Mouse (Mus musculus) left cerebral cortex, postnatal 36 days (tissue): ENCODE data around the gene Hsd17b3. TPM values are rescaled to one million over a fixed set of nuclear protein-coding genes. Genes with fewer than 3 reads are reported as not detected.
A peak's percentile ranks its signal among the peaks of the same experiment; 100 is the strongest.
"Not testable (repeated sequence)": the region's sequence is repeated elsewhere in the genome, so short reads cannot be mapped to it uniquely, and the experiment has no call there.

Source experiments
- DNase-seq, 2 experiments: peaks; one replicate each; pipeline ENCODE4 v3.0.0; 2021 to 2022; ENCODE audit warnings: low spot score in 2 of 2, mixed read lengths in 1 of 2
- intact Hi-C: fragments of 180-260 bp; cut with DNase I; formaldehyde crosslinking; loops from one replicate; pipeline ENCODE4 v1.15.1; 2025
- total RNA-seq, 2 experiments: library from RNA; stranded (reverse); gene quantifications; 2 replicates each; pipeline ENCODE4 v1.2.3; 2021

The Hsd17b3 gene
- total RNA-seq, 2 experiments from 2014 or later: not detected

DNA sequence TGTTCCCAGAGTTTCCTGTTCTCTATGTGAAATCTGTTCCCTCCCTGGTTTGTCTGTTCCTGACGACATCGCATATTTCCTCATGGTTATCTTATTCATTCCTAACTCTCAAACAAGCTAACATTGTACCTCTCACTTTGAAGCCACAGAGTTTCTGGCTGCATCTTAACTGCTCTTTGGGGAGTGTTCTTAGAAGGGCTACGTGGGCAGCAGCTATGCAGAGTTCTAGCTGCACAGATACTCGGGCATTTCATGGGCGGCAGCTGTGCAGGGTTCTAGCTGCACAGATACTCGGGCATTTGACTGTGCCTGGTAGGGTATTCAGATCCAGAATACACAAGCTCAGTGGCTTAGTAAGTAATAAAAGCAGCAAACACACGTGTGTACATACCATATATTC lies 973 bp downstream of the Hsd17b3 start:
- intact Hi-C loops: no loop called here
- DNase-seq: no peak

- intact Hi-C loops: no loop called here
- no peak for DNase-seq
Measured at GRCm38 (mm10) chr13:64086036-64086435, 3.0 kb downstream of the Hsd17b3 start.

DNA sequence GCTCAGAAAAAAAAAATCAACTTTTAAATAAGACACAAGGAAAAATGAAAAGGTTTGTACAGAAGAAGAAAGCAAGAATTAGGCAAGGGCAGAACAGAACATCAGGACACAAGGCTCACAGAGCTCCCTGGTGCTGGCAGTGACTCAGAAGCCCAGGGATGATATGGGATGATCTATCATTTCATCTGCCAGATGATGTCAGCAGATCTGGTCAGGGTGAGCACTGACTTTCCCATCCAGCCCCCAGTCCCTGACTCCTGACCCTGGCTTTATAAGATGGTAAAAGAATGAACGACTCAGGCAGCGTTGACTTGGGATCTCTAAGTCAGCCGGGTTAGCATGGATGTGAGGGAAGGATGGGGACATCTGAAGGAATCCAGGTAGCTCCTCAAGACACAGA lies 5.7 kb downstream of the Hsd17b3 start:
- no peak for DNase-seq
- intact Hi-C loops: no loop called here

GRCm38 (mm10) chr13:64081012-64081919 lies 7.8 kb downstream of the Hsd17b3 start:
- intact Hi-C loops: no loop called here
- DNase-seq: no peak

GRCm38 (mm10) chr13:64077591-64077990 lies 11.4 kb downstream of the Hsd17b3 start:
- intact Hi-C loops: no loop called here
- DNase-seq: no peak

- no peak for DNase-seq
- intact Hi-C loops: no loop called here
Measured at GRCm38 (mm10) chr13:64076074-64076473, 13.0 kb downstream of the Hsd17b3 start.

- intact Hi-C loops: no loop called here
Measured at GRCm38 (mm10) chr13:64066653-64067052, 22.4 kb downstream of the Hsd17b3 start.

DNA sequence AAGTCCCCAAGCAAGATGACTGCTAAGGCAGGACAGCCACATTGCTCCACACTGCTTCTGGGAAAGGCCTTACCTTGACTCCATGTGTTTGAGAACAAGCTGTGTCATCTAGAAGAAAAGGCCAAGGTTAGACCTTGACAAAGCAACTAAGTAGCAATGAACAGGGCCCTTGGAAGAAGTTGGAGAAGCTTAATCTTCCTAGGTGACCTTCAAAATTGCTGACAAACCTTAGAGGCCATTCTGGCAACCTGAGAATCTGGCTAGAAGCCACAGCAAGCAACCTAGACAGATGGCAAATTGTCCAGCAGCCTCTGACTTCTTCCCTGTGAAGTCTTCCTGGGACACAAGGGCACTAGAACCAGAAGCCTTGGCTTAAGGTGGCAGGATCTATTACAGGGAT lies 24.8 kb downstream of the Hsd17b3 start:
- intact Hi-C loops: no loop called here
- no peak for DNase-seq

More at GRCm38 (mm10) chr13:64066653-64067052, 22.4 kb downstream of the Hsd17b3 start:
- no peak for DNase-seq

- intact Hi-C loops: no loop called here
- DNase-seq: no peak
Measured at GRCm38 (mm10) chr13:64060935-64061506, 28.0 kb downstream of the Hsd17b3 start.

DNA sequence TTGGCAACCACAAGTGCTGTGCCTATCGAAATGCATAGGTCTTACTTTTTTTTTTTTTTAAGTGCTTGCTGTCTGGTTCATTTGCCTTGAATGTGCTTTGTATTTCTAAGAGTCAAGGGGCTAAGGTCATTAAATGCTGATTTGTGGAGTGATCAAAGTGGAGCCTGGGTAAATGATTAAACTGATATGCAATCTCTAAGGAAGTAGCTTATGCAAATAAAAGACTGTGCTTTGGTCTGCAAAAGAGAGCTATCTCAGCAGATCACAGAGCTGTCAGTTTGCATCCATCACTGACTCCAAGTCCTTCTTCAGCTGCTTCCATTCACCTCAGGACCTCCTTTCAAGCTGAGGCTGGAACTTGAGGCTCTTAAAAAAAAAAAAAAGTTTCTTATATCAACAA lies 35.1 kb downstream of the Hsd17b3 start:
- DNase-seq: no peak
- intact Hi-C loops: no loop called here

DNA sequence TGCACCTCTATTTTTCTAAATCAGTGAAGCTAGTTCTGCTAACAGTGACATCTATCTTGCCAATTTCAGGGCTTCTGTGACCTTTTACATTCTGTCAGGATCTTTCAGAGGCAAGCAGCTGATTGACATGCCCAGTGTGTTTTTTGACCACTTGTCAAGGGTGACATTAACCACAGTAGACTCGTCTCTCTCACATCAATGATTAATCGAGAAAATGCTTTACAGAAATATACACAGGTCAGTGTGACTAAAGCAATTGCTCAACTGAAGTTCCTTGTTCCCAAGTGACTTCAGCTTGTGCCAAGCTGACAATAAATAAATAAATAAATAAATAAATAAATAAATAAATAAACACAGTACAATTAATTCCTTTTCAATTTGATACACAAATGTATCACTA lies 36.7 kb downstream of the Hsd17b3 start:
- DNase-seq, intact Hi-C loops: not testable (repeated sequence)

DNA sequence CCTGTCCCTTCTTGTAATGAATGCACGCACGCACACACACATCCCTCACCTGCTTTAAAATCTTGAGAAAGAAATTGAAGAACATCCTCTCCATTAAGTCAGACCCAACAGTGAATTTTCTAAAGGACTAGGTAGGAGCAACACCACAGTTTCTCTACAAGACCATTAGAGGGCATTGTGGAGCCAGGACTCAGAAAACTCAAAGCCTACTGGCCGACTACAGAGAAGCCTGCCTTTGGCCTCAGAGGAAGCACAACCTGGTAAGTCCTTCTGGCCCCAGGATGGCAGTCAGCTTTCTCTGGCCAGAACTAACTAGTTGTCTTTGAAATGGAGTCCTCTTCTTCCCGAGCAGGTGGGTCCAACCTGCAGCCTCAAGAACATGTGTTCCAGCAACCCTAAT lies 38.1 kb downstream of the Hsd17b3 start:
- intact Hi-C loops: no loop called here
- DNase-seq: no peak

DNA sequence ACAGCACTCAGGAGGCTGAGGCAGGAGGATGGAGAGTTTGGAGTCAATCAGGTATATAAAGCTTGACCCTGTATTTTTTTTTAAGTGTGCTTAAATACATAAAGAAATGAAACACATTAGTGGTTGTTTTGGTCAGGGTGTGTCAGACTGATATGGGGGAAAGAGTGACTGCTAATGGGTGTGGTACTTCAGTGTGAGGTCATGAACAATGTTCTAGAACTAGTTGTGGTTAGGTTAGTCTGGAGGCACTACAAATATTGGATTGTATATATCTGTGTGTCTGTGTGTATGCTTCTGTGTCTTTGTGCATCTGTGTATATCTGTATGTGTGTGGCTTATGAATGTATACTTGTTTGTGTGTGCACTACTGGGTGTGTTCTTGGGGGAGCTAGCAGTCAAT lies 39.5 kb downstream of the Hsd17b3 start:
- DNase-seq: no peak
- intact Hi-C loops: no loop called here

DNA sequence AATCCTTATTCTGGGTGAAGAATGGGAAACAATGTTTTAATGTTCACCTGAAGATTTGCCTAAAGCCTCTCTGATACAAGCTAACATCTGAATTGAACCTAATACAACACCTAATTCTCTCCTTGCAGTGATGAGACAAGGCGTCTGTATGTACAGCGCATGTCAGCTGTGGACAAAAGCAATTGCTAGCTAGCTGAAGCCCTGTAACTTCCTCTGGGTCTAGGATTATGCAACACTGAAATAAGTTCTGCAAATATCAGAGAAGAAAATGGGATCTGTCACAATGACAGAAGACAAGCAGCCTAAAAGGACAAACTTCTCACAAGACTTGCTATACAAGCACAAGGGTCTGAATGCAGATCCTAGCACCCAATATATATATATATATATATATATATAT lies 40.6 kb downstream of the Hsd17b3 start:
- no peak for DNase-seq
- intact Hi-C loops: no loop called here

DNA sequence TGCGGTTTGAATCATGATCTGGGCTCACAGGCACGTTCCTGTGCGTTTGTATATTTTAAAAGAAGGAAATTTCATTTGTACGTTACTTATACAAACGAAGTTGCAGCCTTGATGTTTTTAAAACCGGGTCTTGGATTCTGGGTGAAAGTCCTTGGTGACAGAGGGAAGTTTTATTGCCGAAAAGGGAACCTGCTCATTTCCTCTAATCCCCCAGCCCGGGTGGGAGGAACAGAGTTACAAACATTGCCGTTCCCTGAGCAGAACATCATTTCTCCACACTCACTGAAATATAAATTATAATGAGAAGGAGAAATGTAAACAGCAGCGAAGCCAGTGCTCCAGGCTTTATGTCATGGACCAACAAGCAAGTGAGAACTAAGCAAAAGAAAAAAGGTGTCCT lies 49.1 kb downstream of the Hsd17b3 start:
- no peak for DNase-seq
- intact Hi-C loops: loop anchor here (10.0 kb wide), 1 partner anchor 105 kb away; no protein-coding TSS in a partner anchor

DNA sequence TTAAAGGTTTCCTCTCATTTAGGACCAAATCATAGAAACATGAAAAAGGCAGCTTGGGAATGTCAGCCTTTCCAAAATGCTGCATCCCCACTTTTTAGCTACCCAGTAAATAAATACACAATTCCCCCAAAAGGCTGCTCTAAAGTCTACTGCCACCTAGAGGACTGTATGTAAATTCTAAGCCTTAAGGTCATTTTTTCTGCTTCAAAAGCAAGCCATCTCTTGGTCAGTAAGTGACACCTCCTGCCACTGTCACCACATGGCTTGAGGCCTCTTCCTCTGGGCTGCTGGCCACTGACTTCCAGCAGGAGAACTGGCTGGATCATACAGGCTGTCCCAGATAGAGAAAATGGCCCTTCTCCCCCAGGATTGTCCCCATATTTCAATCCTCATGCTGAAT lies 50.9 kb downstream of the Hsd17b3 start:
- intact Hi-C loops: loop anchor here (10.0 kb wide), 1 partner anchor 103 kb away; no protein-coding TSS in a partner anchor
- DNase-seq: no peak

DNA sequence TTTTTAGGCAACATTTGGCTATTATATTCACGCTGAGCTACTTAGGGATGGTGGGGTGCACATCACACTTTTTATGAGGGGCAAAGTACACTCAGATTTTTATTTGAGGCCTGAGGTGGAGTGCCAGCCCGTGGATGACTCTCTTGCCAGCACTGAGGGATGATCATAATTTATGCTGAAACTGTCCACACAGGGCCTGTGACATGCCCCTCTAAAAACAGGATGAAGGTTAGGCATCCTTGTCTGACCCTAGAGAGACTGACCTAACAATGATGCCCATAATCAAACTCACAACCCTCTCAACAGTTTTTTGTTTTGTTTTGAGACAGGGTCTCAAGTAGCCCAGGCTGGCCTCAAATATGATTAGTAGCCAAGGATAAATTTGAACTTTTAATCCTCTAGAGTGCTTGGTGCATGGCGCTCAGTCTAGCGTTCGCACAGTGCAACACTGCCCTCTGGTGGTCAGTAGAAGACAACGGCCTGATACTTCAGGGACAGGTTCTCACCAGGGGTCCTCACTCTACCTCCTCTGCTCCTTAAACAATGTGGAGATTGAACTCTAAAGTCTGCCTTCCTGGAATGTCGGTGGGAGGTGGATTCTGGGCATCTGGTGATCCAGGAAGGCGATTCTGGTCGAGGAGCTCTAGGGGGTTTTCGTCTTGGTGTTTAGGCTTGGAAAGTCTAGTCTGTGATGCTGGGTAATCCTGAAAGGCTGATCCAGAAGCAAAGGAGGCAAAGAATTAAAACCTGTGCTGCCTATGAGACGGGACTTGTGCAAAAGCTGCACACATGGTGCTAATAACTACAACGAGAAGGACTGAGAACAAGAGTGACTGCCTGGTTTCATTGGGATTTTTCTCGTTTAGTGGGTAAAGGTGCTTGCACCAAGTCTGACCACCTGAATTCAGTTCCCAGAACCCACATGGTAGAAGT lies 52.7 kb downstream of the Hsd17b3 start:
- DNase-seq: peak; percentile 49 to 59
- intact Hi-C loops: loop anchor here (1.0 to 10.0 kb wide), 2 partner anchors 29 to 102 kb away; no protein-coding TSS in a partner anchor

DNA sequence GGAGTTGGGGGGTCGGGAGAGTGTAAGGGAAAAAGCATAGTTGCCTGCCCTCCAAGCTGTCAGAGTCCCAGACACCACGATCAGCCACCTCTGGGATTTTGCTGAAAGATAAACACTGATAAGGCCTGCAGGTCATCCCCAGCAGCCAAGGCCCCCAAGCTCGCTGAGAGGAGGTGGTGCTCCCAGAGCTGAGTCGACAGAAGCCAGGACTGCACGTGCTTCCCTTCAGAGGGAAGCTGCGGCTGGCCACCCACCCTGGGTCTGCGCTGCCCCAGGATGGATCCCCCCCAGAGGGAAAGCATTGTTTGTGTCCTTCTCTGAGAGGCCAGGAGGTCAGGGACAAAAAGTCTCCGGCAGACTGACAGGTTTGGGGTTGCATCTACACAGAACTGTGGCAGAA lies 54.0 kb downstream of the Hsd17b3 start:
- no peak for DNase-seq
- intact Hi-C loops: loop anchor here (10.0 kb wide), 1 partner anchor 100 kb away; no protein-coding TSS in a partner anchor

- intact Hi-C loops: loop anchor here (10.0 kb wide), 1 partner anchor 99 kb away; no protein-coding TSS in a partner anchor
- no peak for DNase-seq
Measured at GRCm38 (mm10) chr13:64033921-64034320, 55.1 kb downstream of the Hsd17b3 start.

- DNase-seq: no peak
- intact Hi-C loops: loop anchor here (10.0 kb wide), 1 partner anchor 98 kb away; no protein-coding TSS in a partner anchor
Measured at GRCm38 (mm10) chr13:64033181-64033580, 55.8 kb downstream of the Hsd17b3 start.
